Mouse (Mus musculus) thymus, postnatal 14 days (tissue): ENCODE data around the gene Csnk1d.

ENCODE experiments used
- DNase-seq: peaks from one replicate; pipeline ENCODE4 v3.0.0; 2021

Csnk1d gene

GRCm38 (mm10) chr11:120951731-120952730, 39.1 kb downstream of the Csnk1d start:
- no peak for DNase-seq

- no peak for DNase-seq
Observed at GRCm38 (mm10) chr11:120951237-120951636, 39.9 kb downstream of the Csnk1d start.

- peak; percentile 68 for DNase-seq
Observed at GRCm38 (mm10) chr11:120950281-120951202, 40.6 kb downstream of the Csnk1d start.

- no peak for DNase-seq
Observed at GRCm38 (mm10) chr11:120949863-120950262, 41.3 kb downstream of the Csnk1d start.

GRCm38 (mm10) chr11:120948861-120949851, 42.0 kb downstream of the Csnk1d start:
- peak; percentile 55 for DNase-seq

GRCm38 (mm10) chr11:120948328-120948727, 42.8 kb downstream of the Csnk1d start, which contains the start of gene Slc16a3:
Slc16a3 (plus strand) TSS chr11:120948480.
- DNase-seq: no peak

GRCm38 (mm10) chr11:120945926-120946325, 45.2 kb downstream of the Csnk1d start:
- no peak for DNase-seq

GRCm38 (mm10) chr11:120945266-120945665, 45.9 kb downstream of the Csnk1d start:
- no peak for DNase-seq

- peak; percentile 16 for DNase-seq
Observed at GRCm38 (mm10) chr11:120940959-120941358, 50.2 kb downstream of the Csnk1d start.

- DNase-seq: no peak
Observed at GRCm38 (mm10) chr11:120939712-120940341, 51.3 kb downstream of the Csnk1d start.

- no peak for DNase-seq
Observed at GRCm38 (mm10) chr11:120938795-120939194, 52.3 kb downstream of the Csnk1d start.

GRCm38 (mm10) chr11:120937976-120938375, 53.2 kb downstream of the Csnk1d start:
- no peak for DNase-seq

GRCm38 (mm10) chr11:120932564-120933398, 58.3 kb downstream of the Csnk1d start, which contains the start of gene Ccdc57:
Ccdc57 (minus strand) TSS chr11:120932872.
- peak; percentile 84 for DNase-seq

GRCm38 (mm10) chr11:120931479-120931878, 59.7 kb downstream of the Csnk1d start:
- DNase-seq: no peak

GRCm38 (mm10) chr11:120928468-120928867, 62.7 kb downstream of the Csnk1d start:
- DNase-seq: no peak

GRCm38 (mm10) chr11:120922528-120922927, 68.6 kb downstream of the Csnk1d start:
- DNase-seq: no peak

GRCm38 (mm10) chr11:120917756-120918155, 73.4 kb downstream of the Csnk1d start:
- no peak for DNase-seq

- DNase-seq: peak; percentile 60
Observed at GRCm38 (mm10) chr11:120916477-120916876, 74.7 kb downstream of the Csnk1d start.

GRCm38 (mm10) chr11:120913796-120914195, 77.3 kb downstream of the Csnk1d start:
- no peak for DNase-seq
